Mouse (Mus musculus) kidney, adult 8-10 months (tissue): ENCODE data around the gene Rnase11.

Source experiments
- DNase-seq, 2 experiments: peaks; one replicate each; pipeline ENCODE4 v3.0.0; 2022

Rnase11 gene

GRCm38 (mm10) chr14:51007914-51008713 is 41.8 kb downstream of the Rnase11 start:
- peak; percentile 23 to 35 for DNase-seq

- no peak for DNase-seq
Observed at GRCm38 (mm10) chr14:51007152-51007801, 42.7 kb downstream of the Rnase11 start, which contains the start of gene Rnase10. Rnase10 (plus strand) TSS chr14:51007751.
